Mouse (Mus musculus): Measurements from ENCODE around the gene Cyp39a1.

DNA sequence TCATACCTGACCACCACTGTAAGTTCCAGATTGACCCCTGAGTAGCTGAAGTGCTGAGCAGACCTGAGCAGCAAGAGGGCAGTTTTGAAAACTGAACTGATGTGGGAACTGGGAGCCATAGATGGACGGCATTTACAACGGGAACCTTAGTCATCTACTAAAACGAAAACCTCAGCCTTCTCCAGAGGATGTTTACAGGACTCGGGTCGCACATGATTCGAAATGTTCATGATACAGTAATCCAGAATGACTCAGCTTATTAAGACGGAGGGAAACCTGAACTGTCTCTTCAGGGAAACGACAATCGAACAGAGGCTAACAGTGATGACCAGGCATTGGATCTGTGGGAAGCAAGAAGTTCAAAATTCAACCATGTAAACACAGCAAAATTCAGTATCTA lies 48.1 kb upstream of the Cyp39a1 start:
- TF ChIP-seq CTCF (IDR thresholded peaks at IDR 0.05; ENCODE audit: low read depth, low read length) (no peak), POLR2A (IDR thresholded peaks at IDR 0.05; ENCODE audit: extremely low read depth, insufficient read depth, low read length) (no peak)

All from liver, adult 2 months (tissue).